Mouse (Mus musculus): ENCODE results near the gene Hs6st3. TPM values are rescaled to one million over a fixed set of nuclear protein-coding genes. Genes with fewer than 3 reads are reported as not detected.
A peak's percentile ranks its signal among the peaks of the same experiment; 100 is the strongest.

Hs6st3 gene
- polyA plus RNA-seq (2015; fragmentation: Nextera tagmentation; extraction: Ambion mirVana): 0.88 and 1.3 TPM in 2 replicates

DNA sequence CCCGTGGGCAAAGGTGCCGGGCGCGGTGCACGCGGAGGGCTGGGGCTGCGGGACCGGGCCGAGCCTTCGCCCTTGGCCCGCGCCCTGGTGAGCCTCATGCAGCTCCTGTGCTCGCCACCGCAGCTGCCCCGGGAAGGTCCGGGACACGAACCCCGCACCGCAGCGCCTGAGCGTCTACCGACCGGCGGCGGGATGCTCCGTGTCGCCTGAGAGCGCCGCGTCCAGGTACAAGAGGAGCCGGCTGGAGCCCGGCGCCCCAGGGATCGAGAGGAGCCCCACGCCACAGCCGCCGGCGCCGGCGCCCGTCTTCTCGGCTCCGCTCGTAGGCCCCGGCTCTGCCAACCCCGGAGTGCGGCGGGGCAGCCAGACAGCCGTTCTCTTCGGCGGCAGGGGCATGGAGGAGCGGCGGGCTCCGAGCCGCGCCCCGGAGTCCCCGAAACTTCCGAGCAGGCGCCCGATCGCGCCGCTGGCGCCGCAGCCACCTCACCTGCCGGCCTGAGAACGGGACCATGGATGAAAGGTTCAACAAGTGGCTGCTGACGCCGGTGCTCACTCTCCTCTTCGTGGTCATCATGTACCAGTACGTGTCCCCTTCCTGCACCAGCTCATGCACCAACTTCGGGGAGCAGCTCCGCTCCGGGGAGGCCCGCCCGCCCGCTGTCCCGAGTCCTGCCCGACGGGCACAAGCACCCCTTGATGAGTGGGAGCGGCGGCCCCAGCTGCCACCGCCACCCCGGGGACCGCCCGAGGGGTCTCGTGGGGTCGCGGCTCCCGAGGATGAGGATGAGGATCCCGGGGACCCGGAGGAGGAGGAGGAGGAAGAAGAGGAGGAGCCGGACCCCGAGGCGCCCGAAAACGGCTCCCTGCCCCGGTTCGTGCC lies at the start of gene Hs6st3:
TSS of gene Hs6st3 (plus strand) at position 436 of the 880 bp plus-strand sequence.
- H3K4me3 ChIP-seq (replicated peaks): peak within 1 kb of the TSS; percentile 76
- peaks cover 23% of the 10 kb centered on the region for H3K4me1 ChIP-seq (replicated peaks)
- WGBS: under 1% methylated on average over 88 of the region's 100 CpGs
- peaks cover 64% of the 10 kb centered on the region for H3K27me3 ChIP-seq
- peak within 1 kb of the TSS; percentile 72 for H3K9ac ChIP-seq (replicated peaks)
- H3K9me3 ChIP-seq: no peaks in the 10 kb centered on the region
- no peaks in the 10 kb centered on the region for H3K36me3 ChIP-seq
- peak; percentile 84 for ATAC-seq
- H3K4me2 ChIP-seq (replicated peaks): peak within 1 kb of the TSS; percentile 99
- peak within 1 kb of the TSS; percentile 19; the same call in 1 of the 2 replicates for H3K27ac ChIP-seq

GRCm38 (mm10) chr14:119098851-119099569 lies 39.1 kb upstream of the Hs6st3 start, which contains the start of gene Uggt2:
Gene Uggt2, minus strand, starts transcription at chr14:119099430.
- peak; percentile 97 for ATAC-seq
- Histone ChIP-seq H3K27me3 (no peaks in the 10 kb centered on the region), H3K4me2 (replicated peaks) (peak within 1 kb of the TSS; percentile 66), H3K36me3 (peaks cover 6% of the 10 kb centered on the region; the same call in 1 of the 2 replicates), H3K9me3 (no peaks in the 10 kb centered on the region), H3K4me3 (replicated peaks) (peak within 1 kb of the TSS; percentile 75), H3K27ac (peak within 1 kb of the TSS; percentile 87), H3K9ac (replicated peaks) (peak within 1 kb of the TSS; percentile 95), H3K4me1 (replicated peaks) (peaks cover 23% of the 10 kb centered on the region)
- WGBS: under 1% methylated on average over 69 of the region's 72 CpGs

GRCm38 (mm10) chr14:119099570-119099891 lies 38.6 kb upstream of the Hs6st3 start:
- peak overlapping the region; percentile 75 for H3K4me3 ChIP-seq (replicated peaks)
- peak overlapping the region; percentile 87 for H3K27ac ChIP-seq
- peaks cover 4% of the 10 kb centered on the region; the same call in 1 of the 2 replicates for H3K36me3 ChIP-seq
- WGBS: 0% methylated on average over 13 of the region's 13 CpGs
- peak; percentile 91; the same call in 1 of the 2 replicates for ATAC-seq
- no peaks in the 10 kb centered on the region for H3K9me3 ChIP-seq
- H3K4me2 ChIP-seq (replicated peaks): peak overlapping the region; percentile 66
- H3K4me1 ChIP-seq (replicated peaks): peaks cover 23% of the 10 kb centered on the region
- no peaks in the 10 kb centered on the region for H3K27me3 ChIP-seq
- peak overlapping the region; percentile 95 for H3K9ac ChIP-seq (replicated peaks)

DNA sequence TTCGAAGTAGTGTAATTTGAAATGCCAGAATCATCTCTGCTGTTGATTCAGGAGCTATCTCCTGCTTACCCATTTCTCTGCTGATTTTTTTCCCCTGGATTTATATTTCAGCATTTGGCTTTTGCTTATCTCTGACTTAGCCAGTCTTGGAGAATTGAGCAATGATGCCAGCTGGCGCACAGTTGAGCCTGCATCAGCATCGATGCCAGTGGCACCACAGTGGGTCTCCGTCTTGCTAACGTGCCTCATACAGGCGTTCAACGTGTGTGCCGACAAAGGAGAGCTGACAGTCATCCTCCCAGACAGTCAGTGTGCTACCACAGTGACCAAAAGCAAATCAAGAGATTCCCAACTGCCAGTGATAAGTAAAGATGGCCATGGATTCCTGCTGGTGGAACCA lies 30.6 kb upstream of the Hs6st3 start:
- Histone ChIP-seq H3K27me3 (no peaks in the 10 kb centered on the region), H3K4me2 (replicated peaks) (no peak overlapping the region), H3K36me3 (no peaks in the 10 kb centered on the region), H3K27ac (no peak overlapping the region), H3K9ac (replicated peaks) (no peak overlapping the region), H3K9me3 (no peaks in the 10 kb centered on the region), H3K4me3 (replicated peaks) (no peak overlapping the region), H3K4me1 (replicated peaks) (no peaks in the 10 kb centered on the region)
- ATAC-seq: no peak
- 91% methylated on average over 8 of the region's 8 CpGs for WGBS

GRCm38 (mm10) chr14:119108776-119109301 lies 29.3 kb upstream of the Hs6st3 start:
- H3K4me2 ChIP-seq (replicated peaks): no peak overlapping the region
- WGBS: 77% methylated on average over 7 of the region's 7 CpGs
- no peak for ATAC-seq

DNA sequence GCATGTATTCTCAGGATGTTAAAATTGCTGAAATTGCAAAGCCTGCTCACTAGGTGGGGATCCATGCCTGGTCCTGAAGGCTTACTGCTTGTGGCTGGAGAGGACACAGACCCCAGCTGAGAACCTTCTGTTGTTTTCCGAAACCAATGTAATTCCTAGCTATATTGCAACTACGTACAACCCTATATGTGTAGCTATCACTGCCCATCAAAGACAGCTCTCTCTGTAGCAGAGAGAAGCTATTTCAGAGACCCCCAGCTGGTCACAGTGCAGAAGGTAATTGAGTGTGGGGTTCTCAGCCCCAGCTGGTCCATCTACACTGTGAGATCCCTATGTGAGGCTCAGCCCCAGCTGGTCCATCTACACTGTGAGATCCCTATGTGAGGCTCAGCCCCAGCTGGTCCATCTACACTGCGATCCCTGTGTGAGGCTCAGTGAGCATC lies 28.3 kb upstream of the Hs6st3 start:
- Histone ChIP-seq H3K9me3 (no peaks in the 10 kb centered on the region), H3K27me3 (no peaks in the 10 kb centered on the region), H3K4me1 (replicated peaks) (no peaks in the 10 kb centered on the region), H3K9ac (replicated peaks) (no peak overlapping the region), H3K27ac (no peak overlapping the region), H3K36me3 (no peaks in the 10 kb centered on the region), H3K4me3 (replicated peaks) (no peak overlapping the region), H3K4me2 (replicated peaks) (no peak overlapping the region)
- 91% methylated on average over 3 of the region's 3 CpGs for WGBS
- 0 out of 2 replicates have a peak, but pooled peaks have one; percentile 14 for ATAC-seq

More at GRCm38 (mm10) chr14:119108776-119109301, 29.3 kb upstream of the Hs6st3 start:
- H3K9me3 ChIP-seq: no peaks in the 10 kb centered on the region
- H3K27ac ChIP-seq: no peak overlapping the region
- H3K4me3 ChIP-seq (replicated peaks): no peak overlapping the region
- no peaks in the 10 kb centered on the region for H3K4me1 ChIP-seq (replicated peaks)
- H3K27me3 ChIP-seq: no peaks in the 10 kb centered on the region
- H3K9ac ChIP-seq (replicated peaks): no peak overlapping the region
- no peaks in the 10 kb centered on the region for H3K36me3 ChIP-seq

DNA sequence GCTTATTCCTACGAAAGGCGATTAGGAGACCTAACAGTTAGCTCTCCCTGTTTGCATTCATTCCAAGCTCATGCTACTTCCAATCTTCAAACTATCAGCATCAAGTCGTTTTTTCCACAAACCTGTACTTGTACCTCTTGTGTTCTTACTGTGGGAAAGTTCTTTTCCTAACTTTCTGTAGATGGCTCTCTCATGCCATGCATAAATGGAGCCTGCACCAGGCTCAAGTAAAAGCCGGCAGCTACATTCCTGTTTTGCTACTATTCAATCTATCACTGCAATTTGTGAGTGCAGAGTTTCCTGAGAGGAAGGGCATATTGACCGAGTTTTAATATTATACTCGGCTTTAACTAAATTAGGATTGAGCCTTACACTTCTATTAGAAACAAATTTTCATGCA lies 25.6 kb upstream of the Hs6st3 start:
- Histone ChIP-seq H3K36me3 (no peaks in the 10 kb centered on the region), H3K9ac (replicated peaks) (no peak overlapping the region), H3K9me3 (0 out of 2 replicates have a peak, but pooled peaks cover 4% of the 10 kb centered on the region), H3K27me3 (no peaks in the 10 kb centered on the region), H3K4me1 (replicated peaks) (no peaks in the 10 kb centered on the region), H3K27ac (no peak overlapping the region), H3K4me2 (replicated peaks) (no peak overlapping the region), H3K4me3 (replicated peaks) (no peak overlapping the region)
- 79% methylated on average over 6 of the region's 6 CpGs for WGBS
- no peak for ATAC-seq

GRCm38 (mm10) chr14:119123582-119123981 lies 14.6 kb upstream of the Hs6st3 start:
- Histone ChIP-seq H3K4me2 (replicated peaks) (peak overlapping the region; percentile 53), H3K9ac (replicated peaks) (peak overlapping the region; percentile 15; the same call in 1 of the 2 replicates), H3K27ac (peak overlapping the region; percentile 48), H3K36me3 (no peaks in the 10 kb centered on the region), H3K4me1 (replicated peaks) (peaks cover 14% of the 10 kb centered on the region), H3K9me3 (no peaks in the 10 kb centered on the region), H3K27me3 (peaks cover 19% of the 10 kb centered on the region), H3K4me3 (replicated peaks) (peak overlapping the region; percentile 34)
- ATAC-seq: peak; percentile 35
- 4% methylated on average over 12 of the region's 12 CpGs for WGBS

DNA sequence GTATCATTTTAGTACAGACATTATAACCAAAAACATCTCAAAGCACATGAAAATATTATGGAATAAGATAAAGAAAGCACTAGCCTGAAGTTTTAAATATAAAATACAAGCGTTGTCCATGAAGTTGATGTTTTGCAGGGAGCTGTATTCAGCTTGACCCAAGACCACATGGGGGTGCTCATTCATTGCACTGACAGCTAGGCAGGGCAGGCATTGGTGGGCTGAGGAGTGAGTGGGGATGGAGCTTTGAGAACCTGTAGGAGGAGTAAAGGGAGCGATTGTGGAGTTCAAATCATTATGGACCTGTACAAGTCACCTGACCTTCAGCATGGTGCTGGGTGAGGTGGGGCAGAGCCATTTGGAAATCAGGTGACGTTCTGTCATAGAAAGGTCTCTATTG lies 14.1 kb upstream of the Hs6st3 start:
- Histone ChIP-seq H3K36me3 (no peaks in the 10 kb centered on the region), H3K9ac (replicated peaks) (no peak overlapping the region), H3K27ac (no peak overlapping the region), H3K27me3 (peaks cover 19% of the 10 kb centered on the region), H3K4me2 (replicated peaks) (peak overlapping the region; percentile 53), H3K4me3 (replicated peaks) (peak overlapping the region; percentile 34; the same call in 1 of the 2 replicates), H3K4me1 (replicated peaks) (peaks cover 14% of the 10 kb centered on the region), H3K9me3 (no peaks in the 10 kb centered on the region)
- ATAC-seq: peak; percentile 91
- 22% methylated on average over 3 of the region's 3 CpGs for WGBS

GRCm38 (mm10) chr14:119125840-119126239 lies 12.3 kb upstream of the Hs6st3 start:
- no peak overlapping the region for H3K9ac ChIP-seq (replicated peaks)
- no peaks in the 10 kb centered on the region for H3K36me3 ChIP-seq
- no peak overlapping the region for H3K4me2 ChIP-seq (replicated peaks)
- 23% methylated on average over 4 of the region's 4 CpGs for WGBS
- ATAC-seq: no peak; the same call in 1 of the 2 replicates
- peaks cover 17% of the 10 kb centered on the region for H3K27me3 ChIP-seq
- H3K4me1 ChIP-seq (replicated peaks): peaks cover 14% of the 10 kb centered on the region
- no peaks in the 10 kb centered on the region for H3K9me3 ChIP-seq
- no peak overlapping the region for H3K4me3 ChIP-seq (replicated peaks)
- no peak overlapping the region for H3K27ac ChIP-seq

DNA sequence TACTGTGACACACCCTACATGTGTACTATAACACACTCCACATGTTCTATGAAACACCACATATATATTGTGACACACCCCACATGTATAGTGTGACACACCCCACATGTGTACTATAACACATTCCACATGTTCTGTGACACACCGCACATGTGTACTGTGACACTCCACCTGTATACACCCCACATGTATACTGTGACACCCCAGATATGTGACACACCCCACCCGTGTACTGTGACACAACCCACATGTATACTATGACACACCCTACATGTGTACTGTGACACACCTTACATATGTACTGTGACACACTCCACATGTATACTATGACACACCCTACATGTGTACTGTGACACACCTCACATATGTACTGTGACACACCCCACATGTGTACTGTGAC lies 10.8 kb upstream of the Hs6st3 start:
- Histone ChIP-seq H3K4me2 (replicated peaks) (no peak overlapping the region), H3K4me3 (replicated peaks) (no peak overlapping the region), H3K9me3 (peaks cover 4% of the 10 kb centered on the region; the same call in 1 of the 2 replicates), H3K27ac (no peak overlapping the region), H3K9ac (replicated peaks) (no peak overlapping the region), H3K4me1 (replicated peaks) (peaks cover 14% of the 10 kb centered on the region), H3K27me3 (peaks cover 15% of the 10 kb centered on the region; the same call in 1 of the 2 replicates), H3K36me3 (no peaks in the 10 kb centered on the region)
- ATAC-seq: peak; percentile 32; the same call in 1 of the 2 replicates
- WGBS: 97% methylated on average over 2 of the region's 2 CpGs

Data from midbrain, embryonic 13.5 days (tissue).